Mouse (Mus musculus) skeletal muscle tissue, postnatal 0 days (tissue): ENCODE results near the gene Hnrnpa3. TPM values are rescaled to one million over a fixed set of nuclear protein-coding genes. Genes with fewer than 3 reads are reported as not detected.

Experiments used
- microRNA-seq, 2 experiments: library from miRNA; unstranded; fragments of <30 nt; microRNA quantifications; one replicate each; pipeline ENCODE4; 2016
- polyA plus RNA-seq: library from polyadenylated mRNA; unstranded; fragments of >200 nt; fragmentation: Nextera tagmentation; extraction: Ambion mirVana; gene quantifications from 2 replicates; pipeline ENCODE4 v1.2.1, GENCODE M21; 2015

Hnrnpa3 gene
- polyA plus RNA-seq = 97.2 and 109 TPM in 2 replicates

DNA sequence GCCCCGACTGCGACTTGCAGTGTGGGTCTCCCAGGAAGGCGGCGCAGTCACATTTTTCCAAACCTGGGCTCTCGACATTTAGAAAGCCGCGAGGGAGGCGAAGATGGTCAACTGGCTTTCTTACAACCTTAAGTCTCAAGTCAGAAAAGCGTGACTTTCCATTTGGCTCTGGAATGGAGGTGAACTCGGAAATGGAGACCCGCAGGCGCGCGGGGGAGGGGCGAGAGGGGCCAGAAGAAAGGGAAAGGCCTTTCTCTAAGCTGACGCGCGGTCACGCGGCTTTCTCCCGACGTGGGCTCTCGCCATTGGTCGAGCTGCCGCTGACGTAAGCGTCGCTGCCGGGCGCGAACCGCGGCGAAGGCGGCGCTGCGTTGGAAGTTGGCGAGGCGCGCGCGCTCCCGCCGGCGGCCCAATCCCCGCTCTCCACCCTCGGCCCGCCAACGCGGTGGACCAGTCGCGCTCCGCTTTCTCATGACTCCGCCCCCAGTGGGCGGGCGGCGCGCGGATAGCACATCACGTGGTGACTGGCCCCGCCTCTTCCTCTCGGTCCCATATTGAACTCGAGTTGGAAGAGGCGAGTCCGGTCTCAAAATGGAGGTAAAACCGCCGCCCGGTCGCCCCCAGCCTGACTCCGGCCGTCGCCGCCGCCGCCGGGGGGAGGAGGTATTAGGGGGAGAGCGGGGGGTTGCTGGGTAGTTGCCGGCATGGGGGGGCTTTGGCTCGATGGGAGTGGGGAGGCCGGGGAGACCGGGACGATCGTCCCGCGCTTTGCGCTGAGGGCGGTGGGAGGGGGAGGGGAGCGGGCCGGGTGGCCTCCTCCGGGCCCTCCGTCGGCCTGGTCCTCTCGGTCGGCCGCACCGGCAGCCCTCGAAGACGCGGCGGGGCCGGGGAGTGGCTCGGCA is at the start of gene Hnrnpa3:
Gene Hnrnpa3, plus strand, starts transcription at position 535 of the 902 bp plus-strand sequence.

GRCm38 (mm10) chr2:75704234-75705161 is 45.4 kb downstream of the Hnrnpa3 start, which contains the start of gene Nfe2l2:
Gene Nfe2l2 (minus strand): TSS chr2:75704641.

Small RNAs within 50 kb of the gene (microRNA-seq; reads per million reads assigned to microRNA genes)
- gene Gm24574 = 0 to 0.10 reads per million in 2 experiments

Other genes with a start within 250 kb of the Hnrnpa3 start
- gene Nfe2l2, start 45.4 kb downstream of the Hnrnpa3 start, polyA plus RNA-seq = 30.4 and 33.1 TPM in 2 replicates
- gene Agps, start 172.9 kb downstream of the Hnrnpa3 start, polyA plus RNA-seq = 10.8 and 11.0 TPM in 2 replicates